Mouse (Mus musculus) liver, embryonic 16.5 days (tissue): ENCODE measurements around the gene Mgll. TPM values are rescaled to one million over a fixed set of nuclear protein-coding genes. Genes with fewer than 3 reads are reported as not detected.

ENCODE experiments used
- ATAC-seq: fragments of 200-750 bp; cut with Nextera tagmentation; 2 replicates; pipeline ENCODE4 v1.8.0; 2017; ENCODE audit warnings: low read depth, mild to moderate bottlenecking, moderate number of reproducible peaks, moderate library complexity
- H3K27ac ChIP-seq: fragments of 300-500 bp; sonication (generic); 2 replicates; pipeline ENCODE4 v1.5.1; 2014; ENCODE audit warnings: mild to moderate bottlenecking, low read length
- H3K27me3 ChIP-seq: fragments of 300-500 bp; sonication (generic); 2 replicates; pipeline ENCODE4 v1.6.1; 2014; ENCODE audit warnings: low read depth, low read length, mixed read lengths; ENCODE audit not compliant: control insufficient read depth, insufficient read depth
- H3K36me3 ChIP-seq: fragments of 300-500 bp; sonication (generic); 2 replicates; pipeline ENCODE4 v1.6.1; 2014; ENCODE audit warnings: mild to moderate bottlenecking; ENCODE audit not compliant: control insufficient read depth, insufficient read depth
- H3K4me1 ChIP-seq: fragments of 300-500 bp; sonication (generic); 2 replicates; pipeline ENCODE4 v1.6.1; 2014; ENCODE audit warnings: low read depth, low read length, mixed read lengths; ENCODE audit not compliant: control insufficient read depth
- H3K4me2 ChIP-seq: fragments of 300-500 bp; sonication (generic); 2 replicates; pipeline ENCODE4 v1.6.1; 2014; ENCODE audit warnings: low read depth, low read length, mixed read lengths
- H3K4me3 ChIP-seq: fragments of 300-500 bp; sonication (generic); 2 replicates; pipeline ENCODE4 v1.5.1; 2014; ENCODE audit warnings: low read depth, mild to moderate bottlenecking, low read length
- H3K9ac ChIP-seq: fragments of 300-500 bp; sonication (generic); 2 replicates; pipeline ENCODE4 v1.6.1; 2014; ENCODE audit warnings: low read depth, low read length
- H3K9me3 ChIP-seq: fragments of 300-500 bp; sonication (generic); replicated peaks from 2 replicates; pipeline ENCODE4 v1.6.1; 2016; ENCODE audit warnings: low read length; ENCODE audit not compliant: control insufficient read depth
- WGBS: fragments of 180-500 bp; shearing (Covaris S2); extraction: QIAGEN DNeasy Blood & Tissue Kit; methylation state at CpG from one replicate; pipeline ENCODE4 v1.1.7; 2014; ENCODE audit not compliant: insufficient replicate concordance; 5-methylcytosine and 5-hydroxymethylcytosine counted together
- polyA plus RNA-seq: library from polyadenylated mRNA; unstranded; fragments of >200 nt; fragmentation: Nextera tagmentation; extraction: Ambion mirVana; gene quantifications from 2 replicates; pipeline ENCODE4 v1.2.1, GENCODE M21; 2015

The Mgll gene
- polyA plus RNA-seq, 1 experiment from 2014 or later, result 62.3 TPM

DNA sequence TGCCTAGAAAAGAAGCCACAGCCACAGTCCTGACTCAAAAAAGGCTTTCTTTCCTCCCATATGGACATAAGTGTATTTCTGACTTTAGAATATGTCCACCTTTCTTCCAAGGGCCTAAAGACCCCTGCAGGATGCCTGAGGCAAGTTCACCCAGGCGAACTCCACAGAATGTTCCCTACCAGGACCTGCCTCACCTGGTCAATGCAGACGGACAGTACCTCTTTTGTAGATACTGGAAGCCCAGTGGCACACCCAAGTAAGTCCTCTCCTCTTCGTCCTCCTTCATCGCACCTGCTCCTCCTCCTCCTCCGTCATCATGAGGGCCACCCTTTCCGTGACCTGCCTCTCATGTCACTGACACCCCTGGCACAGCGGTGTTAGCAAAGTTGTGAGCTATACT is 1.4 kb downstream of the Mgll start:
- peak overlapping the region; percentile 80 for H3K27ac ChIP-seq
- peak overlapping the region; percentile 84 for H3K4me3 ChIP-seq
- H3K36me3 ChIP-seq, result peaks cover 13% of the 10 kb centered on the region
- 53% methylated on average over 7 of the region's 7 CpGs for WGBS
- peaks cover 56% of the 10 kb centered on the region for H3K4me1 ChIP-seq
- no peaks in the 10 kb centered on the region for H3K9me3 ChIP-seq
- H3K9ac ChIP-seq, result peak overlapping the region; percentile 71
- H3K27me3 ChIP-seq, result no peaks in the 10 kb centered on the region
- peak; percentile 15; the same call in 1 of the 2 replicates for ATAC-seq
- peak overlapping the region; percentile 95 for H3K4me2 ChIP-seq

DNA sequence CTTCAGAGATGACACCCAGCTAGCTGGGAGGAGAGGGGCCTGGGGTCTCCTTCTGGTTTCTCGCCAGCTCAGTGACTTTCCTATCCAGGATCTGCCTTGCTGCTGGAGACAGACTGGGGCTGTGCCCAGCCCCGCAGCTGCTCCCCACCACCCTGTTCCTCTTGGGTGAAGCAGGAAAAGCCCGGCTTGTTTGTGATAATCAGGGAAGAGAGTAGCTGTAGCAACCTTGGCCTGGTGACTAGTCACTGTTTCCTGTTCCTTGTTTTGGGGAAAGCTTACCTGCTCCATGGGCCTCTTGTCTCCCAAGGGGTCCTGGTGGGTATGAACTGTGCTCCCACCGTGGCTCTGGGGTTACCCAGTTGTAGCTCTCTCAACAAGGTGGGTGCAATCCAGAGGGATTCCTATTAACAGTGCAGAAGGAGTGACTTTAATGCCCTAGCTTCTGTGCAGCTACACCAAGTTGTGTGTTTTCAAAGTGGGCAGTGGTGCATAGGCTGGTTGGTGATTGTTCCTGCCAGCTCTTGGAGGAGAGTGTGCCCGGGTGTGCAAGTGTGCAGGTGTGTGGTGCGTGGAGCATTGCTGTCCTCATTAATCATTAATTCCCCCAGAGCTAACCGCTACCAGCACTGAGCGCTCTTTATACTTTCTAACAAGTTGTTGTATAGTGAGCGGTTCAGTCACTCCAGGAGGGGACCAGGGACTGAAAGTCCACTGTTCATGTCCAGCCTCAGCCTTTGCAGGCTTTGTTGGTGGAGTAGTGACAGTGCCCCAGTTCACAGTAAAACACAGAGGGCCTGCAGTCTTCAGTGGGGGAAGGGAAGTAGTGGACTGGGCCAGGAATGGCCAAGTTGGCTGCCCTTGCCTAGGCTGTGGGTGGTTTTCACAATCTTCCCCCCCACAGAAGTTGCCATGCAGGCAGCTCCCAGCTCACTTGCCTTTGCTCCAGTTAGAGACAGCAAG is 2.3 kb downstream of the Mgll start:
- WGBS, result 61% methylated on average over 9 of the region's 9 CpGs
- Histone ChIP-seq H3K9me3 (no peaks in the 10 kb centered on the region), H3K27me3 (no peaks in the 10 kb centered on the region), H3K4me2 (peak overlapping the region; percentile 95), H3K9ac (peak overlapping the region; percentile 71), H3K27ac (peak overlapping the region; percentile 80), H3K4me1 (peaks cover 64% of the 10 kb centered on the region), H3K4me3 (peak overlapping the region; percentile 84), H3K36me3 (peaks cover 13% of the 10 kb centered on the region)
- no peak for ATAC-seq

DNA sequence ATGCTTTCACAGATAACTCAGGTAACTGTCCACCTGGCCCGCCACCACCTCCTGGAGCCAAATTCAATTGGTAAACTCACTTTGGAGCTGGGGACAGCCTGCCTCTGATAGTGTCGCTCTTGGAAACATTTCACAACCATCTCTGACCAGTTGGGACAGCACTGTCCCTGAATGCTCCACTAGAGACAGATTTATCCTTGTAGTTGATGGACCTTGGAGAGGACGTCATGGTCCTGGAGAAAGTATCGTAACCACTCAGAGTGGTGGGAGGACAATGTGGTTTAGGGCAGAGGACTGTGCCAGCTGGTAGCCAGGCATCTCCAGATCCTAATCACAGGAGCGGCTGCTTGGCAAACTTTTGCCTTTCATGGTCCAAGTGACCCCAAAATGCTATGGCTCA is 3.3 kb downstream of the Mgll start:
- Histone ChIP-seq H3K4me2 (peak overlapping the region; percentile 95; the same call in 1 of the 2 replicates), H3K9me3 (no peaks in the 10 kb centered on the region), H3K36me3 (peaks cover 13% of the 10 kb centered on the region), H3K4me1 (peaks cover 73% of the 10 kb centered on the region), H3K9ac (no peak overlapping the region), H3K4me3 (no peak overlapping the region), H3K27me3 (no peaks in the 10 kb centered on the region), H3K27ac (peak overlapping the region; percentile 80; the same call in 1 of the 2 replicates)
- WGBS, result 82% methylated on average over 5 of the region's 5 CpGs
- ATAC-seq, result no peak

DNA sequence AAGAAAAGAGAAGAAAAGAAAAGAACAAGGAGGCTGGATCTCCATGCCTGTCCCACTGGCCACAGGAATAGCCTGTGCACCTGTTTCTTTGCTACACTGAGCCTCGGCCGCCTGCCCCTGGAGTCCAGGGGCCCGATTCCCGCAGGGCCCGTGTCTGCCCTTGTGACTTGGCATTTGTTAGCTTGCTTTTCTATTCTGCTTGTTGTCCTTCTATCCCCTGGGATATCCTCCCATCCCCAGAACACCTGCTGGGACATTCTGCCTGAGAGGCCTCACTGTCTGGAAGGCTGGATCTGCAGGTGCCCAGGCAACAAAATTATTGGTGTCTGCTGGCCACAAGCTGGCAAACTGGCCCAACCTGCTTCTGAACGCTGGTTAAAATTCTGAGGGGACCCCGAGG is 3.8 kb downstream of the Mgll start:
- ATAC-seq, result no peak
- 88% methylated on average over 7 of the region's 7 CpGs for WGBS
- peaks cover 13% of the 10 kb centered on the region for H3K36me3 ChIP-seq
- no peak overlapping the region for H3K4me3 ChIP-seq
- no peak overlapping the region for H3K9ac ChIP-seq
- no peaks in the 10 kb centered on the region for H3K27me3 ChIP-seq
- H3K9me3 ChIP-seq, result no peaks in the 10 kb centered on the region
- peak overlapping the region; percentile 46; the same call in 1 of the 2 replicates for H3K27ac ChIP-seq
- H3K4me2 ChIP-seq, result 0 out of 2 replicates have a peak overlapping the region, but pooled peaks have one; percentile 1
- peaks cover 77% of the 10 kb centered on the region for H3K4me1 ChIP-seq

DNA sequence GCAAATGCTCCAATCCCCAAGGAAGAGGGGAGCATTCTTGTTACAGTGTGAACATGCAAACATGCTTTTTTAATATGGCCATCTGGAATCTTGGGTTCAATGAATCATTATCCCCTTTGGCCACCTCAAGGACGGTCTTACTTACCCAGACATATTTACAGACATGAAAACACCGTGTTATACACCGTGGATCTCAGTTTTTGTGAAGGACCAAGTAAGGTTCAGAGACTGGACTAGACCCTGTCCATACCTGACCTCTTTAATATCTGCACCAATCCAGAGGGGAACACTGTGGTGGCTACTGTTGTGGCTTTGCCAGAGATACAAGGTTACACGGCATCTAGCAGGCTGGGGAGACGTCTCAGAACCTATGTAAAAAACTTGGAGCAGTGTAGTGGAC is 4.3 kb downstream of the Mgll start:
- Histone ChIP-seq H3K9ac (no peak overlapping the region), H3K4me3 (no peak overlapping the region), H3K27me3 (no peaks in the 10 kb centered on the region), H3K4me2 (no peak overlapping the region), H3K27ac (peak overlapping the region; percentile 96), H3K4me1 (peaks cover 78% of the 10 kb centered on the region), H3K36me3 (peaks cover 13% of the 10 kb centered on the region), H3K9me3 (no peaks in the 10 kb centered on the region)
- ATAC-seq, result no peak
- 89% methylated on average over 5 of the region's 5 CpGs for WGBS

DNA sequence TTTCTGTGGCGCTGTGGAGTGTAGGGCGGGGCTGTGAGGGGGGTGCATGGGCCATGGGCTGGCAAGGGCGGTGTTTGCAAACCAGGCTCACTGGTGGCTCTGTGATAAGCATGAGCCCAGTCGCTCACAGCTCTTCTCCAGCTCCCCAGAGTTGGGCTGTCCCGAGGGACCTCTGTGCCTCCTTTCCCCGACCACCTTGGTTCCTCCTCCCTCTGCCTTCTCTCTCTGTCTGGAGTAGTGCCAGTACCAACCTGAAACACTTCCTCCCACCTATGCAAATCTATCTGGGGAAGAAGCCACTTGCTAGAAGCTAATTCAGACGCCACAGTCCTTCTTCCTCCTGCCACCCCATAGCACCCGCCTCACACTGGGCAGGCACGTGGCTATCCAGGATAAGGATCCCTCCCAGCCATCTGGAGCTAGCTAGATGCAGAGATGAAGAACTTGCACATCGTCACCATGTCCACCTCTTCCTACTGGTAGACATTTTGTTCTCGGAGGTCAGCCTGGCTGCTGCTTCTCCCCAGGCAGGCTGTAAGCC is 7.1 kb downstream of the Mgll start:
- Histone ChIP-seq H3K9me3 (no peaks in the 10 kb centered on the region), H3K27ac (peak overlapping the region; percentile 96), H3K27me3 (no peaks in the 10 kb centered on the region), H3K4me3 (peak overlapping the region; percentile 30), H3K4me1 (peaks cover 93% of the 10 kb centered on the region), H3K4me2 (peak overlapping the region; percentile 62), H3K9ac (peak overlapping the region; percentile 64), H3K36me3 (peaks cover 18% of the 10 kb centered on the region)
- peak; percentile 98 for ATAC-seq
- WGBS, result 27% methylated on average over 11 of the region's 11 CpGs

DNA sequence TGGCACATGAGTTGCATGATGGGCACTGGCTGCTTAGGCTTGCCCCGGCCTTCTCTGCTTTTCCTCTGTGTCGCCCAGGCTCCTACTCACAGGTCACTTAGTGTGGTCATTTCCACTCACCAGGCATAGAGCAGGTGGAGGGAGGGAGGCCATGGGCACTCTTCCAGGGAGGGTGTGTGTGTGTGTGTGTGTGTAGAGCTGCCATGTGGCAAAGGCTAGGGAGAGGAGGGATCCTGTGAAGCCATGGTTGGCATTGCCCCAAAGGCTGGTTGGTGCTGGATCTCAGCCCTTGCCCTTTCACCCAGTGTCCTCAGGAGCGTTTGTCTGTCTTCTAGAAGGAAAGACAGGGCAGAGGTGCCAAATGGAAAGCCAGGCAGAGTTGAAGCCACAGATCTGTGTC is 7.8 kb downstream of the Mgll start:
- ATAC-seq, result no peak
- Histone ChIP-seq H3K4me2 (peak overlapping the region; percentile 62), H3K9ac (peak overlapping the region; percentile 64), H3K4me3 (peak overlapping the region; percentile 30; the same call in 1 of the 2 replicates), H3K27me3 (no peaks in the 10 kb centered on the region), H3K9me3 (no peaks in the 10 kb centered on the region), H3K4me1 (peaks cover 93% of the 10 kb centered on the region), H3K27ac (peak overlapping the region; percentile 96), H3K36me3 (peaks cover 18% of the 10 kb centered on the region)
- 69% methylated on average over 3 of the region's 3 CpGs for WGBS

DNA sequence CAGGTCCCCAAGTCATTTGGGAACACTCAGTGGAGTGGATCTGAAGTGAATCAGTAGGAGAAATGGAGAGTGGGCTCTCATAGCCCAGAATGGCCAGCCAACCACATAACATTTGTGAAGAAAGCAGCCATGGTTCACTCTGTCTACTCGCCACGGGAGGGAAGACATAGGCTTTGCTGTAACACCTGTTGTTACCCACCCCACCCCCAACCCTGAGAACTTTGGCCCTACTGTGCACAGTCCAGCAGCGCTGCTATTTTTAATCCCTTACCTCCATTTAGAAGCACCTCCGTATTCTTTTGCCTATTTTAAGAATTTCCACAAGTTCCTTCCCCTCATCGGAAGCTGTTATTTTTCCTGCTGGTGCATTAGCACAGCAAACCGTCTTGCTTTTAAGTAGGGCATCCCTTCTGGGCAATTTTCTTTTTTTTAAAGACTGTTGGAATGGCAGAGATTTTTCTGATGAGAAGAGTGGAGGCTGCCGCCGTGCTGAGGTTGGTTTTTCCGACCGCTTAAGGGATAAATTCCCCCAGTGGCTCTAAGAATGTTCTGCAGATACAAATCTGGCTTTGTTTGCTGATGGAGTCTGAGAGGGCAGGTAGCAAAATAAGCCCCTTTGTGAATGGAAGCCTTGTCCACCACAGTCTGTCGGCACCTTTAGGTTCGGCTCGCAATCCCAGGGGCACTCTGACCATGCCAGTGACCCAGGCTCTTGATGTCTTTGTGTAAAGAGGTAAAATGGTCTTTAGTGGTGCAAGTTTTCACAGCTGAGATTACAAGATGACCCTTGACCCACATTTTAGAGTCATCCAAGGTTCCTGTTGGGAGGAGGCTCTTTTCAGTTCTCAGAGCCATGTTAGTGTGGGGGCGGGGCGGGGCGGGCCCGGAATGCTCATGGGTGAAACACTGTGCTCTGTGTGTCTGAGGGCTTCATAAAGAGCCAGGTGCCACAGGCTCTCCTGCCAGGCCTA is 8.7 kb downstream of the Mgll start:
- peak overlapping the region; percentile 62; the same call in 1 of the 2 replicates for H3K4me2 ChIP-seq
- WGBS, result 80% methylated on average over 17 of the region's 17 CpGs
- H3K9ac ChIP-seq, result peak overlapping the region; percentile 64
- no peaks in the 10 kb centered on the region for H3K27me3 ChIP-seq
- H3K9me3 ChIP-seq, result no peaks in the 10 kb centered on the region
- H3K4me1 ChIP-seq, result peaks cover 95% of the 10 kb centered on the region
- ATAC-seq, result no peak
- H3K27ac ChIP-seq, result peak overlapping the region; percentile 96
- no peak overlapping the region for H3K4me3 ChIP-seq
- H3K36me3 ChIP-seq, result peaks cover 21% of the 10 kb centered on the region
